Mouse (Mus musculus) retina, postnatal 7 days (tissue): ENCODE results near the gene Snapc4.
"Not testable (repeated sequence)": the region's sequence is repeated elsewhere in the genome, so short reads cannot be mapped to it uniquely, and the experiment has no call there.

Experiments used
- DNase-seq: peaks from one replicate; pipeline ENCODE4 v3.0.0-alpha.2; 2012; ENCODE audit warnings: low read depth, low spot score

The Snapc4 gene

DNA sequence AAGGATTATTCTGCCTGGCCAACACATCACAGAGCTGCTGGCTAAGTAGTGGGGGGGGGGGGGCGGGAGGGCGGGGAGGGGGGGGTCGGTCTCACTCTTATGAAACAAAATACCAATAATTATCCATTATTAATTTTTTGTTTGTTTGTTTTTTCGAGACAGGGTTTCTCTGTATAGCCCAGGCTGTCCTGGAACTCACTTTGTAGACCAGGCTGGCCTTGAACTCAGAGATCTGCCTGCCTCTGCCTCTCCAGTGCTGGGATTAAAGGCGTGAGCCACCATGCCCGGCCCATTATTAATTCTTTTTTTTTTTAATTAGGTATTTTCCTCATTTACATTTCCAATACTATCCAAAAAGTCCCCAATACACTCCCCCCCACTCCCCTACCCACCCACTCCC is 418 bp upstream of the Snapc4 start:
- not testable (repeated sequence) for DNase-seq

DNA sequence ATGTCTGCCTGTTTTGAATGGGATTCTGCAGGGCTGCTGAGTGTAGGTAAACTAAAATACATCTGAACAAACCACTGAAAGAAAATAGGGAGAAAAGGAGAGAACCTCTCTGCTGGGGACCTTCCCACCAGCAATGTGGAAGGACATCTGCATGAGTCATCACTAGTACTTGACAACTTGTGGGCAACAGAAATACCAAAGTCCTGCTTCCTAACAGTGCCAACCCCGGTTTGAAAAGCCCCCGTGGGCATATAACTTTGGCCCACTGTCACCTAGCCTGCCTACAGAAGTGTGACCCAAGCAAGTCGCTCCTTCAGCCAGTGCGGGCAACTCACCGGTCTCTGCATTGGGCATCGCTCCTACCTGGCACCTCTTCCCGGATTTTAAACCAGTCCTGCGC is 8.1 kb downstream of the Snapc4 start:
- no peak for DNase-seq

DNA sequence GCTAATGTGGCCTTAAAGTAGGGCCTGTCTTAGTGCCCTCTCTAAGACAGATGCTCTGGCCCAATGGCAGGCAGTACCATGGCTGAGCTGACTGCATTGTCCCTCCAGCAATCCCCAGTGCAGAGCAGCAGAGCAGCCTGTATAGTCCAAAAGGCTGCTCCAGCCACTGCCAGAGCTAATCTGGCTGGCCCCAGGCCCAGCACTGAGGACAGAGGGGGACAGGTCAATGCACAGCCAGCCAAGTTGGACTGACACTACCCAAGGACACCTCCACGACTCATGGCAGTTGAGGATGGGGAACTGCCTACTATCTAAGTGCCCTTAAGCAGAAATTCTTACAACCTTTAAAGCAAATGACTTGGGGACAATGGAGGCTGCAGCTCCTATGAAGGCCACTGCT is 11.9 kb downstream of the Snapc4 start:
- DNase-seq, result no peak

DNA sequence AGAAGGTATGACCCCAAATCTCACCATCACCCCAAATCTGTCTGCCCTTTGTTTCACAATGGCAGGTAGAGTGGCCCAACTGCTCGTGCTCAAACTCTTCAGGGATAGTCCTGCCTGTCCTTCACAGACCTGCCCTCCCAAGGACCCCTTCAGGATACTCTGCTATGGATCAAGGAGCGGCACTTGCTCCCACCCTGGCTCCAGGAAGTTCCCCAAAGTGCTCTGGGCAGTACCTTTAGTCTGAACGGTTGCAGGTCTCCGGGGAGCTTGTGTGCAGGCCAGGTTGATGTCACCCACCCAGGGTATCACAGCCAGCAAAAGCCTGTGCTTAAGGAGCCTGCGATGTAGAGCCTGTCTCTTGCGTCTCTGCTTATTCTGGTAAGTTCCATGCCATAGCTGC is 12.5 kb downstream of the Snapc4 start:
- no peak for DNase-seq

- no peak for DNase-seq
These were observed 15.6 kb downstream of the Snapc4 start for GRCm38 (mm10) chr2:26364738-26365465.

GRCm38 (mm10) chr2:26363481-26363880 is 17.0 kb downstream of the Snapc4 start:
- no peak for DNase-seq

GRCm38 (mm10) chr2:26362991-26363390 is 17.5 kb downstream of the Snapc4 start:
- no peak for DNase-seq

DNA sequence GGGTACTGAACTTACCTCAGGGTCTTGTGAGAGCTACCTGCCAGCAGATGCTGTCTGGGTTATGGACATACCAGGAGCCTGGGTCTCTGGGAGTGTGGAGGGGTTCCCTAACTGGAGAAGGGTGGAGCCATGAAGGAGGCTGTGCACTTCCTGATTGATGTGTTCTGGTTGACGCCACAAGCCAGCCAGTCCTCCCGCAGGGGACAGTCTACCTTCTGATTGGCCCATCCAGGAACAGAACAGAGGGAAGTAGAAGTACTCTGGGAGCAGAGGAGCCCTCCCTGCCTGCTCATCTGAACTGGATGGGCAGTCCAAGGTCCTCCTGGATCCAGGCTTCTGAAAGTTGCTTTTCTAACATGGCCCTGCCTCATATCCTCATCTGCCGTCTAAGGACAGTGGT is 19.7 kb downstream of the Snapc4 start, which contains the start of gene Card9:
Gene Card9, minus strand, starts transcription at position 147 of the 400 bp plus-strand sequence.
- no peak for DNase-seq

DNA sequence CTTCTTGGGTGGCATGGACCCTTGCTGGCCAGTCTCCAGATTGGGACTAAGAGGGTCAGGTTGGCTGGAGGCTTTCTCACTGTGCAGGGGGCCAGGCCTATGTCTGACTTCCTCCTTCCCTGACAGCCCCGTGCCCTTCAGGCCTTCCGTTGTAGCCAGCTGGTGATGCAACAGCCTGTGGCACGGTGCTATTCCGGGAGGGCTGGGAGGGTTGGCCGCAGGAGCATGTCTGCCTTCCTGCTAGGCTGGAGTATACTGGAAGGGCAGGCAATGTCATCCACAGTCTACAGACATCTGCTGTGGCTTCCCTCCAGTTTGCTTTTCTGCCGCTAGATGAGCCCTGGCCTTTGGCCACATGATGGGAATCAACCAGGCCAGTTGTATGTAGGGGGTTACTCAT is 20.5 kb downstream of the Snapc4 start:
- DNase-seq, result no peak

- no peak for DNase-seq
These were observed 21.7 kb downstream of the Snapc4 start for GRCm38 (mm10) chr2:26358667-26359320.

DNA sequence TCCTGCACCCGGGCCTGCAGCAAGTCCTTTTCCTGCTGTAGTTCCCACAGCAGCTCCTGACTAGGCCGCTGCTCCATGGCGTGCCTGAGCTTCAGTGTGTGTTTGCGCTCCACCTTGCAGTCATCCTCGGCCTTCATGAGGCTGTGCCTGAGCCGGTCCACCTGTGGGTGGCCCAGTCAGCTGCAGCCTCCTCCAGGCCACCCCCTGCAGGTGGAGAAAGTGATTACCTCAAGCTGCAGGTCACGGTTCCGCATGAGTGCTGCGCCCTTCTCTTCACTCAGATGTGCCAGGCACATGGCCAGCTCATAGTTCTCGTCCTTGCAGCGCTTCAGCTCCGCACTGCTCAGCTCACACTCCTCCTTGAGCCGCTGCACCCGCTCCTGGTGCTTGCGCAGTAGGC is 23.0 kb downstream of the Snapc4 start:
- DNase-seq, result no peak

DNA sequence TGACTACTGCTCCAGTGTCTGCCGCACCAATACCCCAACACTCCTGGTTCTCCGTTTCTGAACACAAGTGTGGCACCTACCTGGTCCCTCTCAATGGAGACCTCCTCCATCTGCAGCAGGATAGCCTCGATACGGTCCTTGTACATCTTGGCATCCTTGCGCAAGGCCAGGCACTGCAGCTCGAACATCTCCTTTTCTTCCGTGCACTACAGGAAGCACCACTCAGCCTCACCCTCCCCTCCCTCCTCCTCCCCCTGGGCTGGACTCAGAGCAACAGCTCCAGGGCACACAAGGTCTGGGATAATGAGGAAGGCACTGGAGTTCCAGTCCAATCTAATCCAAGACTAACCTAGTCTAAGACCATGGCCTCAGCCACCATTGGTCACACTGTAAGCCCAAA is 23.8 kb downstream of the Snapc4 start:
- no peak for DNase-seq

- DNase-seq, result no peak
These were observed 24.2 kb downstream of the Snapc4 start for GRCm38 (mm10) chr2:26356231-26356630.

DNA sequence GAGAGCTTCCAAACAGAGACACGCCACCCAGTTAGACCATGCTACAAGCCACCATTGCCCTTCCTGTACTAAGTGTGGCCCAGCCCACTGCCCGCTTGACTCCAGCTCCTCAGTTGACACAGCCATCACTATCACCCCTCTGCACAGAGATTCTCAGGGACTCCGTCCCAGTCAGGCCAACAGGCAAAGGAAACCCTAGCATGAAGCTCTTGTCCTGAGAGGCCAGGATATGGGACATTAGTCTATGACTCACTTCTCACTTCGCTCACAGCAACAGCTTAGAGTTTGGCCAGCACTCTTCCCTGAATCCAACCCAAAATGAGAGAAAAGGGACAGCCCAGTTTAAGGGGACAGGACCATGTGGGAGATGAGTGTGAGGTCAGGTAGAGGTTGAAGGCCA is 26.1 kb downstream of the Snapc4 start:
- no peak for DNase-seq

DNA sequence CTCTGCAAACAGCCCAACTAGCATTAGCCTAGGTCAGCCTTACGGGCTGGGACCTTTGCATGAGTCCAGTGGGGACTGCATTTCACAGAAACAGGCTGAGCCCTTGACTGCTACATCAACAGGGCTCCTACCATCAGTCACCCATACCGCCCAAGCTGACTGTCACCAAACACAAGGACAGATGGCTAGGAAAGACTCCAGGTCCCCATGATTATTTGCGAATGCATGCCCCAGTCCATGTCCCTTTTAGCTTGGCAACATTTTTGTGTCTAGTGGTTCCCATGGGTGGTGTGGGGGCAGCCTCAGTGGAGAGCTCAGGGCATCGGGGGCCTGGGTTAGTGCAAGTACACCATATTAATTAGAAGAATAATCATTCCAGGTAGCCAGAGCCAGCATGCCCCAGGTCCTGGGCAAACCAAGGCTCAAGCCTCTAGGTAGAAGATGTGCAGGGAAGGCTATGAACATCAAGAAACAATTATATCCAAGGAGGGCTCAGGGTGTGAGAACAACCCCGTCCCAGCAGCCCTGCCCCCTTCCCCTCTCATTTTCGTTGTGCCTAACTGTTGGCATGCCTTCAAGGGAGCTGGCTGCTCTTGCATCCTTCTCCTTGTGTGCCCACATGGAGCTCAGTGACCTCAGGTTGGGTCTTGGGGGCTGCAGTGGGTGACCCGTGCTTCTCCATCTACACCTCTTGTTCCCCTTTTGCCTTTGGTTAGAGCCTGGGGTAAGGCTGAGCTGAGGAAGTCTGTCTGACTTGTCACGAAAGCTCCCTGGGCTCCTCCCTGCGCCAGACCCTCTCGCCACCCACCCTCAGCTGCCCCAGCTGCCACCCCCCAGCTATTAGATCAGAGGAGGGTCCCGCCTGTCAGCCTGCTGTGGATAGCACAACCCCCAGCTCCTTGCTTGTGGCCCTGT is 27.1 kb downstream of the Snapc4 start:
- DNase-seq, result no peak

GRCm38 (mm10) chr2:26352291-26352910 is 28.1 kb downstream of the Snapc4 start:
- no peak for DNase-seq

- peak; percentile 86 for DNase-seq
These were observed 28.8 kb downstream of the Snapc4 start, which contains the start of gene Dnlz for GRCm38 (mm10) chr2:26351358-26352290. Gene Dnlz, minus strand, starts transcription at chr2:26352110.

DNA sequence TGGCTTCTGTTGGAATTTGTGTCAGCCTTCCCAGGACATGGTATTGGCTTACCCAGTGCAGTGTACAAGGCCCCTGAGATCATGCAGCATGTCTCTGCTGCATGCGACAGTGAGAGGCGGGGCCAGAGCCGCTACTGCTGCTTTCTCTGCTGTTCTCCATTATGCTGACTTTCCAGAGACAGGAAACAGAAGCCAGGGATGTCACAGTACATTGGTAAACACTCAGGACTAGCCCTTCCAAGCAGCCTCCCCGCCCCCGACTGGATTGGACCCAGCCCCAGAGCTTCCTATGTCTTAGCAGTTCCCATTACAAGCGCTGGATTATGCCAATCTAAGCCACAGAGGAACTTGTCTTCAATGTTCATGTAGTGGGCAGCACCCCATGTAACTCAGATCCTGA is 32.2 kb downstream of the Snapc4 start:
- no peak for DNase-seq

DNA sequence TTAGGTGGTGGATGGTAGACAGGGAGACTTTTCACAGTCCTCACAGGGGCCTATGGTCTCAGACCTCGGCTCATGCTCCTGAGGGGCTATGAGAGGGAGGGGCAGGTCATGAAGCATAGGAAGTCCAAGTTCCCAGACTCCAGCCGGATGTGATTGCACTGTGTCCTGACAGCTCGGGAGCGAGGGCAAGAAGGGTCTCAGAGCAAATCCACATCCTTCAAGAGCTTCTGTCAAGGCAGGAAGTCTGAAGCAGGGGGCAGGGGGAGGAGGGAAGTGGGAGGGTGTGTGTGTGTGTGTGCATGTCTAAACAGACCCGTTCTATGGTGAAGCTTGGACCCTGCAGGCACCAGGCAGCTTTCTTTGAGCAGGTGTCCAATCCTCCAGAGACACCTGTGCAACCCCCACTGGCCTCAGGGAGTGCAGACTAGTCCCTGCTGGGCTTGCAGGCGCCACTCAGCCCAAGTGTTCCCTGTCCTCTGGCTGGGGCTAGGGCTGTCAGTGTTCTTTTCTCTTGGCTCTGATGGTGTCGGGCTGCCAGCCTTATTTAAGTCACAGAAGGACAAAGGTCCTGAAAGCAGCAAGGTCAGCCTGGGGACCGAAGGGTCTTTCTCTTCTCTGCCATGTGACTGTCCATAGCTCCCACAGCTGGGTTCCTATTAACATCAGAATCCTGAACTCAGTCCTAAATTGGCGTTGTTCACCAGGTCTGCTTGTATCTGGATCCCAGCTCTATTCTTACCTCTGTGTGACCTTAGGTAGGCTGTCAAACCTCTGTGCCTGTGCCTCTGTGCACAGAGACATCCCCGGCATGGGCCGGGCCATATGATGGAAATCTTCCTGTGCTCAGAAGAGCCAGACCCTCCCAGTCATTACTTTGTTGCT is 37.6 kb downstream of the Snapc4 start:
- no peak for DNase-seq

DNA sequence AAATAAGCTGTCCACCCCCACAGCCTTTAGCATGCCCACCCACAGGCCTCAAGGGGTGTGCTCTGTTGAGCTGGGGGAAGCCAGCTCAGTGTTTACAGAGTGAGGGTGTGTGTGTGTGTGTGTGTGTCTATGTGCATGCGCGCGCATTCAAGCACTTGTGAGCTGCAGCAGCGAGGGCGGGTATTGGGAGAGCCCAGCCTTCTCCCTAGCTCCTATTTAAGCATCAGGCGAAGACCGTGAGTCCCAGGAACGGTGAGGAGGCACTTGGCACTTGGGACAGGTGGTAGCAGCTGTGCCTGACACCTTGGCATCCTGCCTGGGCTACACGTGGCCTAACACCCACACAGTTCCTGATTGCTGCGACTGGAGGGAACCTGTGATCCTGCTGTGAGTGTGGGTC is 38.4 kb downstream of the Snapc4 start:
- DNase-seq, result no peak
